Mouse (Mus musculus): Measurements from ENCODE around the gene Fto.

Gene Fto

GRCm38 (mm10) chr8:91561241-91561640, 247.9 kb downstream of the Fto start:
- peak; percentile 54 for DNase-seq (ENCODE audit: low spot score)

DNA sequence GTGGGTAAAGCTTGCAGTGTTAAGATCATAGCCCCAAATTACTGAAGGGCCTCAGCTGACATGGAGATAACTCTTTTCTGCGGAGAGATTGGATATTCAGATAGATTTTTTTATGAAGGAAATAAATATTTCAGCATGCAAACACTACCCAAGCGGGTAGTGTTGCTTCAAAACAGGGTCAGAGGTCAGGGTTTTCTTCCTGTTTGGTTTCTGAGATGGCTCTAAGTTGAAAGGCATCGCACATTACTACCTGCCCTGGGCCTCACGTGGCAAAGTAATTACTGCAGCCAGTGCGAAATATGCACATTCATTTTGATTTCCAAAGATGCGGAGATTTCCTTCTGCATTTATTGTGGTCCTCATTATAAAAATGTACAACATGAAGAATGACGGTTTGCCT, 249.3 kb downstream of the Fto start:
- DNase-seq (ENCODE audit: low spot score): no peak

GRCm38 (mm10) chr8:91563326-91563725, 250.0 kb downstream of the Fto start:
- no peak for DNase-seq (ENCODE audit: low spot score)

- DNase-seq (ENCODE audit: low spot score): no peak
Measured at GRCm38 (mm10) chr8:91565869-91566502, 252.7 kb downstream of the Fto start.

- no peak for DNase-seq (ENCODE audit: low spot score)
Measured at GRCm38 (mm10) chr8:91566503-91566869, 253.2 kb downstream of the Fto start.

- DNase-seq (ENCODE audit: low spot score): no peak
Measured at GRCm38 (mm10) chr8:91569874-91570273, 256.5 kb downstream of the Fto start.

GRCm38 (mm10) chr8:91570809-91571208, 257.5 kb downstream of the Fto start:
- no peak for DNase-seq (ENCODE audit: low spot score)

DNA sequence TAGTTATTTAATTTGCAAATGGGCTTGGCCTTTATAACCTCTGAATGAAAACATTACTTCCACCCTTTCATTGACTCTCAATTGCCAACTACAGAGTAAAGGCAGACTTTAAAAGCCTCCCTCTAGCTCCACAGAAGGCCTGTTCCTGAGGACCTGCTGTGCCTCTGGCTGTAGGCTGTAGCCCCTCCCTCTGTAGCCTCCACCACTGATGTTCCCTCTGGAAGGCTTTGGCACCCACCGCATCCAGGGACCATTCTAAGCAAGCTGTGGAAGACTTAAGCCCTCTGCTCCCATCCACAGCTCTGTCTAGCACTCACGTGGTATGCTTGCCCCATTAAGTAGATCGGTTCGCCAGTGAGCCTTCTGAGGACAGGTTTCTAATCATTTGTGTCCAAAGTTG, 258.7 kb downstream of the Fto start:
- no peak for DNase-seq (ENCODE audit: low spot score)

- no peak for DNase-seq (ENCODE audit: low spot score)
Measured at GRCm38 (mm10) chr8:91572630-91573029, 259.3 kb downstream of the Fto start.

DNA sequence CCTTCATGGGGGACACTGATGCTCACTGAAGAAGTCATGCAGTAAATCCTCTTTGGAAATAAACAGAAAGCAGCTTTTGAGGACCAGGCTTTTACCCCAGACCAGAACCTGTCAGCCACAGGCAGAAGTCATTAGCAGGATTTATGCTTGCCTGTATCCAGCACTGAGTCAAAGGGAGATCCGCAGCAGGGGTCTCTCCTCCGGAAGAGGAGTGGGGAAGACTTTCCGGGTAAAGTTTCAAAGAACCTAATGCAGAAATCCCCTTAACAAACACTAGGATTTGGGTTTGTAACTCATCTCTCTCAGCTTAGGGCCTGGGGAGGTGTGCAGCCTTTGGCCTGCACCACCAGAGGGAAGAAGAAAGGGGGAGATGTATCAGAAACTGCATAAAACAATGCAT, 262.3 kb downstream of the Fto start:
- no peak for DNase-seq (ENCODE audit: low spot score)

GRCm38 (mm10) chr8:91576086-91576917, 263.0 kb downstream of the Fto start:
- DNase-seq (ENCODE audit: low spot score): no peak

GRCm38 (mm10) chr8:91576918-91577241, 263.6 kb downstream of the Fto start:
- no peak for DNase-seq (ENCODE audit: low spot score)

DNA sequence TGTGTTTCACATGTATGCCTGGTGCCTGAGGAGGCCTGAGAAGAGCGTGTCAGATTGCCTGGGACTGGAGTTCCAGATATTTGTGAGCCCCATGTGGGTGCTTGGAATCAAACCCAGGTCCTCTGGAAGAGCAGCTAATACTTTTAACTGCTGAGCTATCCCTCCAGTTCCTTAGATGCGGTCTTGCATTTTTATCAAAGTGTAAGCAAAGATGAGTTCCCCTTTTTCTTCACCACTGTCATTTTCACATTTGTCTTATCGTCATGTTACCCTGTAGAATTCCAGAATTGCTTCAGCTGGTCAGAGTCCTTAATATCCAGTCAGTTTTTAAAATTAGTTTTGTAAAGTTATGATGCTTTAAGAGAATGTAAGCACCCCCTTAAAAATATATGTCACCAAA, 264.3 kb downstream of the Fto start:
- no peak for DNase-seq (ENCODE audit: low spot score)

DNA sequence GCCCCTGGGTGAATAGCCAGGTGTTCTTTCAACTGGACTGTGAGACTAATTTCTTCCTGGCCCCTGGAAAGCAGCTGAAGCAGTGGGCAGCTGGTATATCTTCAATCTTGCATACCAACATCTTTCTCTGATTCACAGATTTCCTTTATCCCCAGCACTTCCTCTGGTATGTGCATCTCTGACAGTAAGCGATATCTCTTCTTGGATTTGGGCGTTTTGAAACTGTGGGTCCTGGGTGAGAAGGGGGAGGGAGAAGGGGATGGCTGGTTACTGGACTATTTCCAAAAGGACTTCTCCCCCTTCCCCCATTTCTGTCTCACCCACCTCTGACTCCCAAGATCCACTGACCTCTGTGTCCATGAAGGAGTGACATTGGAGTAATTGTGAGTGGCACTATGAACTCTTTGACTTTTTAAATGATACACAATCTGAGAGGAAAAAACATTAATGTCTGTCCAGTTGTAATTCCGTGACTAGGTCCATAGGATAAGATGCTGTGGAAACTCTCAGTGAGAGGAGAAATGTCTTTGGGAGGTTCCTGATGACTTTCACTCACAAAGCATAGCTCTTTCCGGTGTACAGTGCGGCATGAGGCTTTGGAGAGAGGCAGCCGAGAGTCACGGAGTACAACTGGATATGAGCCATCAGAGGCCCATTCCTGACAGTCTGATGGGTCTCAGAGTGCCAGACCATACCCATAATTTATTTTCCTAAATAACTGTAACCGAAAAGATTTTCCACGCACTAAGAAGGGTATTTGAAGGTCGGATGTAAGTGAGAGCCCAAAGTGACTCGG, 271.5 kb downstream of the Fto start:
- no peak for DNase-seq (ENCODE audit: low spot score)

- DNase-seq (ENCODE audit: low spot score): peak; percentile 18
Measured at GRCm38 (mm10) chr8:91592436-91593105, 279.2 kb downstream of the Fto start.

DNA sequence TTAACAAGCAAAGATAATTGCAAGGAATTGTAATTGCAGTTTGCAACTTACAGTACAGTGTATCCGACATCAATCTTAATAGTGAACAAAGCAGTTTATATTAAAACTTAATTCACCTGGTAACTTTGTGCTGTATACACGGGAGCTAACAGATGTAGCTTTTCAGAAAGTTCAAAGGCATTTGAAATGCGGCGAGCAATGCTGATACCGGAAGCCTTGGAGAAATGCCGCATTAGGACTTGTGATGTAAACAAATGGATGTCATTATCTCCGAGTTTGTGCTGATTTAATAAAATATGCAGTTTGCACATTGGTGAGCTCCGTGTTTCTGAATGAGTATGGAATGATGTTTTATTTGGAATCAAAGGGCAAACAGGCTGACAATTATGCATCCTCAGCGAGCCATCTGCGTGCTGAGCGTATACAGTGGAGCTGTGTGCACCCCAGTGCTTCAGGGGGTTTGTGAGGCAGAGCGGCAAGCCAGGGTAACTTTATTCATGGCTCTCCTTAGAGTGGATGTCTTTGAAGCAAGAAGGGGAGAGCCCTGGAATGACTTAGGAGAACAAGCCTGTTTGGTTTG, 280.0 kb downstream of the Fto start:
- no peak for DNase-seq (ENCODE audit: low spot score)

DNA sequence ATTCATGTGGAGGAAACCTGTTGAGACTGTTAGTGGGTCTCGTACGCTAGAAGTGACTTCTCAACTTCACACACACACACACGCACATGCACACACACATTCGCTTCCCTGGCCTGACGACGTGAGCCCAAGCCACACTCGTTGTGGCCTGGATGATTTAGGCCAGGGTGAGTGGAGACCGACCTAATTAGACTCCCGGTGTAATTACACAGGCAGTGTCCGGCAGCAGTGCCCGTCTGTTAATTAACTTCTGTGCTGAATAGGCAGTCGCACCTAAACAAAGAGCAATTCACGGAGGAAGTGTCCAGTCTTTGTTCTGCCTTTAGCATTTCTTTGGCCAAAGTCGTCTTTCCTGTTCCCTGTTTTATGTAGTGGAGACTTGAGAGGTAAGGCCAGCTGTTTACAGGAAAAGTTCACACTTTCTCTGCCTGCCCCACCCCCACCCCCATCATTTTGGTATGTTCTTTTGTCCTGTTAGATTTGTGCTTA, 286.1 kb downstream of the Fto start:
- DNase-seq (ENCODE audit: low spot score): no peak

- no peak for DNase-seq (ENCODE audit: low spot score)
Measured at GRCm38 (mm10) chr8:91603751-91604150, 290.4 kb downstream of the Fto start.

DNA sequence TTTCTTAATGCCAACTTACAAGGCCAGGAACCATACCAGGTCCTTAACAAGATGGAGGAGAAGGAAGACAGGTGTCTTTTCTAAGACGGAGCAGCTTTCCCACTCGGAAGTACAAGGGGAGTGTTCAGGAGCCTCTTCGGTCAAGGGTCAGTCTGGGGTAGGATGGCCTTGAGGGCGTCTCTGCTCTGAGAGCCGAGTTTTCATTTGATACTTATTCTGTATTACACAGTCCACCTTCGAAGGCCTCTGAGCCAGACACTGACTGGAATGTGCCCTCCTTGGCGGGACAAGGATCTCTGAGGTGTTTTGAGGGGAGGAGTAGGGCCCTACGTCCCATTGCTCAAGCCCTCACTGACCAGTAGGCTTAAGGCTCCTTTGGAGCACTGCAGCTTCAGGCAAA, 292.6 kb downstream of the Fto start:
- no peak for DNase-seq (ENCODE audit: low spot score)

DNA sequence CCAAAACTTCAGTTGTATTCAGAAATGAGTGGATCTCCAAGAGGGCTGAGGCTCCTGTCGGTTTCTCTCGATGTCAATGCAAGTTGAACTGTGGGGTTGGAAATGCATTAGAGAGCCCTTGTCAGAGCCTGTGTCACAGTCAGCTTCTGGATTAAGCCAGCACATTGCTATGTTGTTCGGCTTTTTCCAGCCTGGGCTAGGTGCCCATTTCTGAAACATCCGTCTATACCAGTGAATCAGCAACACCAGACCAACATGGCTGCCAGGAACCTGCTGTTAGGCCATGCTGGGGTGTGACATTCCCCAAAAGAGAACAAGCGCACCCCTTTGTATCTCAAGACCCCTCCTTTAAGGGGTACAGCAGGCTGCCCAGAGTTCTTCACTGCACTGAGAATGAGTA, 293.8 kb downstream of the Fto start:
- DNase-seq (ENCODE audit: low spot score): no peak

- no peak for DNase-seq (ENCODE audit: low spot score)
Measured at GRCm38 (mm10) chr8:91611191-91611590, 297.9 kb downstream of the Fto start.

Measured in MN1 (cell line).